Mouse (Mus musculus): ENCODE measurements at regions not wholly inside any gene's neighbourhood (a gene's known extent, or its start where the extent isn't known, plus 50 kb on each side); places are given as distances from the start of the nearest gene placed in this dataset.

- TF ChIP-seq MYC (IDR thresholded peaks at IDR 0.05; ENCODE audit: low read depth, low read length), result no peak
- peak; percentile 31; the same call in 1 of the 2 replicates for TF ChIP-seq SMC3 (IDR thresholded peaks at IDR 0.05; ENCODE audit: low read depth, low read length)
- no peak for TF ChIP-seq E2F4 (IDR thresholded peaks at IDR 0.05; ENCODE audit: borderline replicate concordance, low read depth, low read length)
- TF ChIP-seq NELFE (IDR thresholded peaks at IDR 0.05; ENCODE audit: low read depth, low read length), result no peak
- TF ChIP-seq MAZ (IDR thresholded peaks at IDR 0.05; ENCODE audit: low read depth, low read length), result no peak
- TF ChIP-seq MAX (IDR thresholded peaks at IDR 0.05; ENCODE audit: low read length), result no peak
- TF ChIP-seq ZNF384 (IDR thresholded peaks at IDR 0.05; ENCODE audit: low read depth, low read length), result no peak
- no peak for TF ChIP-seq MEF2A (IDR thresholded peaks at IDR 0.05; ENCODE audit: extremely low read depth, insufficient replicate concordance, low read depth, low read length, poor library complexity, severe bottlenecking)
- 0 out of 2 replicates have a peak, but pooled peaks have one; percentile 26 for TF ChIP-seq JUND (IDR thresholded peaks at IDR 0.05; ENCODE audit: low read depth, low read length)
These were observed 227.5 kb downstream of the Zfp36l1 start (continued) for GRCm38 (mm10) chr12:79885286-79885685.

GRCm38 (mm10) chr12:79883651-79884050, 229.2 kb downstream of the Zfp36l1 start:
- Histone ChIP-seq H3K27me3 (ENCODE audit: control insufficient read depth in 1 of 2, insufficient read depth in 2 of 2, low read length in 2 of 2) (no peaks in the 10 kb centered on the region; a peak in 1 of 4 replicates), H3K9me3 (replicated peaks; ENCODE audit: insufficient read depth, low read length) (no peaks in the 10 kb centered on the region), H3K9ac (ENCODE audit: control insufficient read depth, low read depth, low read length, poor library complexity, severe bottlenecking) (no peak overlapping the region), H3K4me1 (ENCODE audit: control insufficient read depth in 1 of 2, insufficient read depth in 2 of 2, low read length in 2 of 2) (peaks cover 2% of the 10 kb centered on the region in 2 experiments; a peak in 2 of 4 replicates), H3K27ac (ENCODE audit: control insufficient read depth, low read depth, low read length) (no peak overlapping the region), H3K79me2 (ENCODE audit: control insufficient read depth, insufficient read depth, low read length, poor library complexity) (no peaks in the 10 kb centered on the region), H3K36me3 (ENCODE audit: control insufficient read depth in 1 of 2, insufficient read depth in 2 of 2, low read length in 2 of 2) (peaks cover 0 to 2% of the 10 kb centered on the region in 2 experiments; a peak in 2 of 4 replicates), H3K4me3 (ENCODE audit: control insufficient read depth in 1 of 2, insufficient read depth in 1 of 2, low read depth in 2 of 2, low read length in 2 of 2) (no peak overlapping the region)
- no peak for DNase-seq (ENCODE audit: low read depth, low spot score)
- TF ChIP-seq SMC3 (IDR thresholded peaks at IDR 0.05; ENCODE audit: low read depth, low read length) (no peak), TCF12 (IDR thresholded peaks at IDR 0.05; ENCODE audit: low read depth, low read length) (no peak), TAL1 (IDR thresholded peaks at IDR 0.05; ENCODE audit: low read length) (no peak), HCFC1 (IDR thresholded peaks at IDR 0.05; ENCODE audit: low read depth, low read length) (no peak), RCOR1 (IDR thresholded peaks at IDR 0.05; ENCODE audit: low read depth, low read length) (no peak), E2F4 (IDR thresholded peaks at IDR 0.05; ENCODE audit: borderline replicate concordance, low read depth, low read length) (no peak), ZNF384 (IDR thresholded peaks at IDR 0.05; ENCODE audit: low read depth, low read length) (no peak), ZMIZ1 (IDR thresholded peaks at IDR 0.05; ENCODE audit: low read depth, low read length) (no peak), RAD21 (IDR thresholded peaks at IDR 0.05; ENCODE audit: low read depth, low read length) (no peak), POLR2A (IDR thresholded peaks at IDR 0.05; ENCODE audit: control insufficient read depth in 1 of 2, insufficient read depth in 1 of 2, low read depth in 1 of 2, low read length in 2 of 2, poor library complexity in 1 of 2) (no peak), ELF1 (IDR thresholded peaks at IDR 0.05; ENCODE audit: low read depth, low read length) (no peak), POLR2AphosphoS5 (IDR thresholded peaks at IDR 0.05; ENCODE audit: borderline replicate concordance, low read depth, low read length) (no peak), USF2 (IDR thresholded peaks at IDR 0.05; ENCODE audit: borderline replicate concordance in 1 of 2, insufficient read depth in 1 of 2, low read depth in 1 of 2, low read length in 2 of 2) (no peak), MYB (IDR thresholded peaks at IDR 0.05; ENCODE audit: low read depth, low read length) (no peak), MAX (IDR thresholded peaks at IDR 0.05; ENCODE audit: low read length) (no peak), ETS1 (IDR thresholded peaks at IDR 0.05; ENCODE audit: low read depth, low read length) (no peak), JUND (IDR thresholded peaks at IDR 0.05; ENCODE audit: low read depth, low read length) (no peak)
